Mouse (Mus musculus) heart, embryonic 10.5 days (tissue): ENCODE data around the gene Ulk3. TPM values are rescaled to one million over a fixed set of nuclear protein-coding genes. Genes with fewer than 3 reads are reported as not detected.
A peak's percentile ranks its signal among the peaks of the same experiment; 100 is the strongest.

Source experiments
- DNase-seq: peaks from one replicate; pipeline ENCODE4 v3.0.0-alpha.2; 2017; ENCODE audit warnings: low spot score
- H3K27ac ChIP-seq: fragments of 300-500 bp; sonication (generic); 2 replicates; pipeline ENCODE4 v1.5.1; 2016; ENCODE audit warnings: mild to moderate bottlenecking
- H3K27me3 ChIP-seq: fragments of 300-500 bp; sonication (generic); 2 replicates; pipeline ENCODE4 v1.6.1; 2016; ENCODE audit warnings: mild to moderate bottlenecking; ENCODE audit not compliant: poor library complexity, insufficient read depth, severe bottlenecking
- H3K36me3 ChIP-seq: fragments of 300-500 bp; sonication (generic); 2 replicates; pipeline ENCODE4 v1.6.1; 2016; ENCODE audit warnings: mild to moderate bottlenecking, moderate library complexity
- H3K4me1 ChIP-seq: fragments of 300-500 bp; sonication (generic); 2 replicates; pipeline ENCODE4 v1.6.1; 2016; ENCODE audit warnings: mild to moderate bottlenecking
- H3K4me3 ChIP-seq: fragments of 300-500 bp; sonication (generic); 2 replicates; pipeline ENCODE4 v1.5.1; 2016; ENCODE audit warnings: mild to moderate bottlenecking, moderate library complexity
- H3K9me3 ChIP-seq: fragments of 300-500 bp; sonication (generic); 2 replicates; pipeline ENCODE4 v1.6.1; 2016; ENCODE audit warnings: mild to moderate bottlenecking, moderate library complexity
- WGBS: fragments of 180-500 bp; shearing (Covaris S2); methylation state at CpG from one replicate; pipeline ENCODE4 v1.1.7; 2016; 5-methylcytosine and 5-hydroxymethylcytosine counted together
- polyA plus RNA-seq: library from polyadenylated mRNA; unstranded; fragments of >200 nt; fragmentation: Nextera tagmentation; extraction: Ambion mirVana; gene quantifications from 2 replicates; pipeline ENCODE4 v1.2.1, GENCODE M21; 2016

The Ulk3 gene
- 17.4 and 21.8 TPM in 2 replicates for polyA plus RNA-seq

DNA sequence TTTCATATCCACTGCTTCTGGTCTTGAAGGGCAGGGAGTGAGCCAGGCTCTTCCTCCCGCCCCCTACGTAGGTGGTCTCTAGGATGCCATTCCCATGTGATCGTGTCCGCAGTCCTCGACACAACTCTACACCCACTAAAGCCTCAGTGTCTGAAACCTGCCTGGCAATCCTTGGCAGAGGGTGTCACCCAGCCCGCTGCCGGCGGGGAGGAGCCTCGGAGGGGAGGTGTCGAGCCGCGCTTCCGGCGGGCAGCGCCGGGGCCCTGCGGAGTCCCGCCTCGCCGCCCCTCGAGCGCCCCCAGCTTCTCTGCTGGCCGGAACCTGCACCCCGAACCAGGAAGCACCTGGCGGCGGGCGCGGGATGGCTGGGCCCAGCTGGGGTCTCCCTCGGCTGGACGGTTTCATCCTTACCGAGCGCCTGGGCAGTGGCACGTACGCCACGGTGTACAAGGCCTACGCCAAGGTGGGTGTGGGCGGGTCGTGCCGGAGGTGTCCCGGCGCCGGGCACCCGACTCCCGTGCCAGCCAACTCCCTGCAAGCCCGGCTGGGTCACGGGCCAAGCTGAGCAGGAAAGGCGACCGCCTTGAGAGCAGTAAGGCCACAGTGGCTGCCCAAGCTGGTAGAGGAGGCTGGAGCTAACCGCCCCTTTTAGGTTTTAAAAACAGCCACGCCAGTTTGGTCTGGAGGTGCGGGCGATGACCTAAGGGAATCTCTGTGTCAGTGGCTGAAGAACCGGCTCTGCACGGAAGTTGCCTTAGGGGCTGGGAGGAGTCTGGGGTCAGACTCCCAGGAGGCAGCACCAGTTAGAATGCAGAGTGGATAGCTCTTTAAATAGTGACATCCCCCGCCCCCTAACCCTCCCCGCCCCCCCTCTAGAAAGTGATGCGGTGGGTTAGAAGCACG, at the start of gene Ulk3:
TSS of gene Ulk3 (plus strand) at position 229 of the 903 bp plus-strand sequence.
- Histone ChIP-seq H3K27me3 (peaks cover 4% of the 10 kb centered on the region; the same call in 1 of the 2 replicates), H3K27ac (peak within 1 kb of the TSS; percentile 90), H3K4me3 (peak within 1 kb of the TSS; percentile 72), H3K9me3 (no peaks in the 10 kb centered on the region), H3K36me3 (peaks cover 62% of the 10 kb centered on the region), H3K4me1 (peaks cover 54% of the 10 kb centered on the region)
- under 1% methylated on average over 58 of the region's 58 CpGs for WGBS
- DNase-seq = peak; percentile 91

DNA sequence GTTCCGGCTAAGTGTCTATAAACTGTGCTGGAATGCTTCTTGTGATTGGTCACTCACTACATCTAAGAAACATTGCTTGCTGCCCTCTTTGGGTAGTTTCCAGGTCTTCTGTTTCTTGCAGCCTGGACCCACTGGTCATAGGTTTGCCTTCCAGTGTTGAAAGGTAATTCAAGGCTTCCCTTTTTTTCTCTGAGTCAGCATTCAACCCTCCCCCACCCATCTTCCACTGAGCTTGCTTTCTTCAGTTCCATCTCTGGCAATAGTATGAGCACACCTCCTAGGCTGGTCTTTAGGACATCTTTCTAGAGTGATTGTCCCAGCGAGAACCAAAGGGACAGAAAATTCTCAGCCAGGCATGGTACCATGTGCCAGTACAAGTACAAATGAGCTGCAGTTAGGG, 49.7 kb upstream of the Ulk3 start:
- H3K27ac ChIP-seq = no peak overlapping the region
- H3K27me3 ChIP-seq = no peaks in the 10 kb centered on the region
- peaks cover 13% of the 10 kb centered on the region for H3K4me1 ChIP-seq
- H3K36me3 ChIP-seq = peaks cover 61% of the 10 kb centered on the region
- H3K9me3 ChIP-seq = no peaks in the 10 kb centered on the region
- DNase-seq = no peak
- 89% methylated on average over 2 of the region's 2 CpGs for whole genome bisulfite sequencing
- no peak overlapping the region for H3K4me3 ChIP-seq

DNA sequence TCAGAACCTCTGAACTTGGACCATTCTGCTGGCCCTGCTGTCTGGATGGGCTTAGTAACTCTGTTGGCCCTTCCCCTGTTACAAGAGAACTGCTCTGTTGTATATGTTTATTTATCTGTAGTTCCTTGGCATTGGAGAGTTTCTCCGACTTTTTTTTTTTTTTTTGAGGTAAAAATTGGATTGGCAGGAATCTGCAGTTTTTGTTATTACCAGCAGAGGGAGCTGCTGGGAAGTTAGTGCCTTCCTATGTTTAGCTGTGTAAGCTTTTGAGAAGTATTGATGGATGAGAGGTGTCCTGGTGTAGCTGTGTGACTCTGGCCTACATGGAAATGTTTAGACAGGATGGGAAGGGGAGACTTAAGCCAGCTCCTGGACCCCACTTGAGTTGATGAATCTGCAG, 47.9 kb upstream of the Ulk3 start:
- Histone ChIP-seq H3K27ac (no peak overlapping the region), H3K36me3 (peaks cover 75% of the 10 kb centered on the region), H3K27me3 (no peaks in the 10 kb centered on the region), H3K9me3 (no peaks in the 10 kb centered on the region), H3K4me3 (no peak overlapping the region), H3K4me1 (peaks cover 13% of the 10 kb centered on the region)
- WGBS = 17% methylated on average over 1 of the region's 1 CpGs
- no peak for DNase-seq

DNA sequence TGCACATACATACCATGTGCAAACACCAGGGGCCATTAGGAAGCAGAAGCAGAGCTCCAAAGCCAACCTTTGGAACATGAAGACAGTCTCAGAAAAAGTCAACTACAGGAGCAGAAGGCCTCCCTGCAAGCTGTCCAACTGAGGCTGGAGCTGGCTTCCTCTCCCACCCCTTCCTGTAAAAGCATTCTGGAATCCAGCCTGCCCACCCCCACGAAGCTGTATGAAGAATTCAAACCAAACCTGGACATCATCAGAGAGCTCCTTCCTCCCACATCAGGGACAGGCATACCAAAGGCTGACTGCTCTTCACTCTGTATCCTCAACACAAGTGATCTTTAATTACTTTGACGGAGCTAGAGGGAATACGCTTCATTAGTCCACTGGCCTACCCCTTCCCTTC, 45.3 kb upstream of the Ulk3 start:
- no peaks in the 10 kb centered on the region for H3K27me3 ChIP-seq
- H3K27ac ChIP-seq = no peak overlapping the region
- peaks cover 19% of the 10 kb centered on the region for H3K4me1 ChIP-seq
- H3K9me3 ChIP-seq = no peaks in the 10 kb centered on the region
- no peak overlapping the region for H3K4me3 ChIP-seq
- peaks cover 96% of the 10 kb centered on the region for H3K36me3 ChIP-seq
- DNase-seq = no peak
- WGBS = 77% methylated on average over 3 of the region's 3 CpGs

DNA sequence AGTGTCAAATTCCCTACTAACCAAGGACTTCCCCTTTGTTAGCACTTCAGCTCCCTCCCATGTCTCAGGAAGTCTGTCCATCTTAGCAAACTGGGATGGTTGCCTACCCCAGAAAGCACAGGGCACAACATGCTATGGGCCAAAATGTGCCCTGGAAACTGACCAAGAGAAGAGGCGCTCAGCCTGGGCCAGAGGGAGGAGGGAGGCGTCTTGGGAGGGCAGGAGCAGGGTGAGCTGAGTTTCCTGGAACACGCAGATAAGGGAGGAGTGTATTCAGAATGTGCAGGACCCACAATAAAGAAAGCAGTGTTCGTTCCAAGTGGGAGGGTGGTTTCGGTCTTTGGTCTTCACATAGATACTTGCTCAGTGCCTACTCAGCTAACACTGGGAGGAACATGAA, 42.0 kb upstream of the Ulk3 start:
- H3K4me3 ChIP-seq = no peak overlapping the region
- DNase-seq = no peak
- 57% methylated on average over 5 of the region's 5 CpGs for WGBS
- H3K36me3 ChIP-seq = peaks cover 84% of the 10 kb centered on the region
- H3K9me3 ChIP-seq = no peaks in the 10 kb centered on the region
- H3K4me1 ChIP-seq = peaks cover 43% of the 10 kb centered on the region
- H3K27ac ChIP-seq = no peak overlapping the region
- no peaks in the 10 kb centered on the region for H3K27me3 ChIP-seq

DNA sequence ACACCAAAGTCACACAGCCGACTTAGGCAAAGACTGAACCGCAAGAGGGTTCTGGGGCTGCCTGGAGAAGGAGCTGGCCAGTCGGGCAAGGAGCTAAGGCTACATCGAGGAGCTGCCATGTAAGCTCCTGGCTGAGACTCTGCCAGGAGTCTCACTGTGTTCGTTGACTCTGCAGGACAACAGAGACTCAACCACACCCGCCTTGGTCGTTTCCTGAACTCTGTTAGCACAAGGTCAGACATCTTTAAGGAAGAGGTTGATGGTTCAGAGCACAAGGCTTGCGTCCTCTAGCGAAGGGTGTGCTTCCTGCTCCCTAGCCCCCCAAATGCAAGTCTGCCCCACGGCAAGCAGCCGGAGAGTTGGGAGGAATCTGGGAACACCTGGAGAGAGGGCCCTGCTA, 41.4 kb upstream of the Ulk3 start:
- WGBS = 84% methylated on average over 11 of the region's 11 CpGs
- H3K4me1 ChIP-seq = peaks cover 43% of the 10 kb centered on the region
- no peaks in the 10 kb centered on the region for H3K9me3 ChIP-seq
- no peak overlapping the region for H3K4me3 ChIP-seq
- peaks cover 78% of the 10 kb centered on the region for H3K36me3 ChIP-seq
- H3K27me3 ChIP-seq = no peaks in the 10 kb centered on the region
- H3K27ac ChIP-seq = no peak overlapping the region
- DNase-seq = no peak

DNA sequence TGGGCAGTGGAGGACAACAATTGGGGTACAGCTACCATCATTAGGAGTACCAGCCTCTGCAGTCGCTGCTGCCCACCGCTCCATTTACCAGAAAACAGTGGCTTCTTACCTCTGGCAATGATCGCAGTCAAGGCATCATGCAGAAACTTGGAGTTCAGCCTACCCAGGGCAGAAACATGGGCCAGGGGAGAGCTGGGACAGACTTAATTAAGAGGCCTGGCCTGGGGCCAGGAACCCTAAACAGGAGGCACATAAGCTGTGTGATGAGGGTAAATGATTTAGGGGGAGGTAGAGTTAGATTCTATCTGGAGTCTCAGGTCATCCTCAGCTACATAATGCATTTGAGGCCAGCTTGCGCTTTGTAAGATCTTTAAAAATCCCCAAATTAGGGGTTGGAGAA, 40.1 kb upstream of the Ulk3 start:
- Histone ChIP-seq H3K27me3 (no peaks in the 10 kb centered on the region), H3K9me3 (no peaks in the 10 kb centered on the region), H3K36me3 (peaks cover 65% of the 10 kb centered on the region), H3K4me3 (no peak overlapping the region), H3K4me1 (peaks cover 48% of the 10 kb centered on the region), H3K27ac (no peak overlapping the region)
- WGBS = 93% methylated on average over 4 of the region's 4 CpGs
- DNase-seq = no peak

DNA sequence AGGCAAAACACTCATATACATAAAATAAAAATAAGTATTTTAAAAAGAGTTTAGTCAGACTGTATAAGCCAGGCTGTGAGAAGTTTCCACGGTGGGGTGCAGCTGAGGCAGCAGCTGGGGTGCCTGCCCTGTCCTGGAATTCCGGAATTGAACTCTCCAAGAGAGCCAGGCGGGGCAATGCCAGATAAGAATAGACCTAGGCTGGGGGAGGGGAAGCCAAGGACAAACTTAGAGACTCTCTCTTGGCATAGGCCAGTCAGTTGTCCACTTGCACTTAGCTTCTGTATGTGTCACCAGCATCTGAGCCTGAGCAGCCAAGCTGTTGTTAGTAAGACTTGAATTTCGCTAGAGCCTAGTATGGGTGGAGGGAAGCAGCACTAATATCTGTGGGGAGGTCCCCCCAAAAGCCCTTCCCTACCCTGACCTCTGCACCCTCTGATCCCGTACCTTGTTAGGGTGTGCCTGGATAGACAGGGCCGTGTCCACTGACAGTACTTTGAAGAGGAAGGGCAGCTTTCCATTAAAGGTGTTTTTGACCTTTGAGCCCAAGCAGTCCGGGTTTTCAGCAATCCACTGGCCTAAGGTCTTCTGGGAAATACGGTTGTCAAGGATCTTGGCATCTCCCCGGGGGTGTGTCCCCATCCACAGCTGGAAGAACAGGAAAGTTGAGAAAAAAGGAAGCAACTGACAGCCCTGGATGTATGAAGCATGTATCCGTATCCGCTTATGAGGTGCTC, 39.0 kb upstream of the Ulk3 start:
- Histone ChIP-seq H3K27ac (peak overlapping the region; percentile 76), H3K4me3 (peak overlapping the region; percentile 20), H3K36me3 (peaks cover 54% of the 10 kb centered on the region), H3K9me3 (no peaks in the 10 kb centered on the region), H3K27me3 (no peaks in the 10 kb centered on the region), H3K4me1 (peaks cover 51% of the 10 kb centered on the region)
- WGBS = 56% methylated on average over 11 of the region's 11 CpGs
- DNase-seq = peak; percentile 90

DNA sequence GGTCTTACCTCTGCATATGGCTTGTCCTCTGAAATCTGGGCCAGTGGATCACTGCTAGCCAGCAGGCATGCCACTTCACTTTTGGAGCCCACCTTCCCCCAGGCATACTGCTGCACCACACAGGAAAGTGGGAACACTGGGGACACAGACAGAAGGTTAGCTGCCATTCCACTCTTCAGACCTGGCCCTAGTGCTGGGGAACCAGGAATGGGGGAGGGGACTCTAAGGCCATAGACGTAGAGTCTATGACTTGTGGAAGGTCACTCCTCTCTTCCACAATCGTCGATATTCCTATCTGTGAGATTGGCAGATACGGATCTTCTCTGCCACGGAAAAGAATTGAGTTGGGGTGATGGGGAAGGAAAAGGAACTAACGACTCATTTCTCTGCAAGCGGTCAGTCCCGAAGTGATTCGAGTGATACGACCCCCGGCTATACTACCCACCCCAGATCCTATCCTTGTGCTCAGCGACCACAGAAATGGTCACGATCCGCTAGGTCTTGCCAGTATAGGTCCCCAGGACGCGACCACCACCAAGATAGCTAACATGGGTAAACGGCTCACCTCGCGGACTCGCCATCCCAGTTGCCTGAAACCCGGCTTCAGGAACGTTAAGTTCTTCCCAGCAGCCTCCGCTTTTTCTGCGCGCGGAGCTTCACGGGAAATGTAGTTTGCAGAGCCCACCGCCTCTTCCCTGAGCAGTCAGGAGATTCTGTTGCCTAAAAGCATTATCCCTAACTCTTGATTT, 36.9 kb upstream of the Ulk3 start, which contains the start of gene Mpi:
TSS of gene Mpi (minus strand) at position 625 of the 749 bp plus-strand sequence.
- Histone ChIP-seq H3K27me3 (no peaks in the 10 kb centered on the region), H3K4me3 (peak within 1 kb of the TSS; percentile 81), H3K27ac (peak within 1 kb of the TSS; percentile 86), H3K36me3 (peaks cover 35% of the 10 kb centered on the region), H3K9me3 (no peaks in the 10 kb centered on the region), H3K4me1 (peaks cover 51% of the 10 kb centered on the region)
- DNase-seq = peak; percentile 86
- WGBS = under 1% methylated on average over 28 of the region's 28 CpGs

DNA sequence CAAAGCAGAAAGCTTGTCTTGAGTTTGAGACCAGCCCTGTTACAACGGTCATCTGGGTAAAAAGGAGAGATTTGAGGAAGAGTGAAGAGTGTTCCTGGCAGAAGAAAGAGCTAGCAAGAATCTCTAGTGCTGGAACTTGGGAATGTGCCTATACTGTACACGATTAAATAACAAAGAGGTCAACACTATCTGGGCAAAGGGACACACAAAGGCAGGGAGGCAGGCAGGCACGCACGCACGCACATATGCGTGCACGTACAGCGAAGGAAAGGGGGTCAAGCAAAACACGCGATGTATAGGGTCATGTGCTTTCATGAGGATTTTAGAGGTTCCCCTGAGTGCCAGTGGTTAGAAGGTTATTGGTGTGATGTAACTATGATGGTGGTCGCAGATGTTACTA, 36.1 kb upstream of the Ulk3 start:
- Histone ChIP-seq H3K4me3 (no peak overlapping the region), H3K4me1 (peaks cover 44% of the 10 kb centered on the region), H3K27me3 (no peaks in the 10 kb centered on the region), H3K36me3 (peaks cover 27% of the 10 kb centered on the region), H3K27ac (no peak overlapping the region), H3K9me3 (no peaks in the 10 kb centered on the region)
- no peak for DNase-seq
- 66% methylated on average over 11 of the region's 11 CpGs for WGBS

DNA sequence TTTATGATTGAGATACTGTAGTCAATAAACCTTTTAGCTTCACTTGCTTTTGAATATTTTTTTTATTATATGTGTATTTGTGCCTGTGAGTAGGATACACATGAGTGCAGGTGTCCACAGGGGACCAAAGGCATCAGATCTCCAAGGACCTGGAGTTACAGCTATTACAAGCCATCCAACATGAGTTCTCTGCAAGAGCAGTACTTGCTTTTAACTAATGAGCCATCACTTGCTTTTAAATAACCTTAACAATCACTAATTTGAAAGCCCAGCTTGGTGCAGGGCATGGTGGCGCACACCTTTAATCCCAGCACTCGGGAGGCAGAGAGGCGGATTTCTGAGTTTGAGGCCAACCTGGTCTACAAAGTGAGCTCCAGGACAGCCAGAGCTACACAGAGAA, 34.5 kb upstream of the Ulk3 start:
- Histone ChIP-seq H3K9me3 (no peaks in the 10 kb centered on the region), H3K36me3 (peaks cover 10% of the 10 kb centered on the region), H3K27me3 (no peaks in the 10 kb centered on the region), H3K4me3 (no peak overlapping the region), H3K27ac (no peak overlapping the region), H3K4me1 (peaks cover 28% of the 10 kb centered on the region)
- no peak for DNase-seq
- 52% methylated on average over 3 of the region's 3 CpGs for whole genome bisulfite sequencing

DNA sequence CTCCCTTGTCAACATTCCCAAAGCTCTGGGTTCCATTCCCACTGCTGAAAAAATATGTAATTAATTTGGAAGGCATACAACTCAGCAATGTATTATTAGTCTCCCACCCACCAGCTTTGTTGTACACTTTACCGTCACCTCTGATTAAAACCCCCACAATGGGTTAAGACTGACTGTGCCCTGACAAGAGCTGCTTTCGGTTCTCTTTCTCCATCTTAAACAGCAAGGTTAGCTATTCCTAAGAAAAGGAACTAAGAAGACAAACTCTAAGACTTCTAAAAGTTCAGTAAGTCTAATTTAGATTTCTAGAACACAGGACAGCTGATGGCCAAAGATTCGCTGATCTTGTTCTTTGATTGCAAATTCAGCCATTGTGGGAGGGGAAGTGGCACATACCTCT, 32.0 kb upstream of the Ulk3 start:
- no peaks in the 10 kb centered on the region for H3K9me3 ChIP-seq
- no peak for DNase-seq
- H3K4me1 ChIP-seq = peaks cover 20% of the 10 kb centered on the region
- 73% methylated on average over 3 of the region's 3 CpGs for WGBS
- no peaks in the 10 kb centered on the region for H3K36me3 ChIP-seq
- no peak overlapping the region for H3K4me3 ChIP-seq
- no peak overlapping the region for H3K27ac ChIP-seq
- no peaks in the 10 kb centered on the region for H3K27me3 ChIP-seq
